Mouse (Mus musculus) heart, adult 18-20 months (tissue): Measurements from ENCODE around the gene Sbno1. TPM values are rescaled to one million over a fixed set of nuclear protein-coding genes. Genes with fewer than 3 reads are reported as not detected.
"Not testable (repeated sequence)": the region's sequence is repeated elsewhere in the genome, so short reads cannot be mapped to it uniquely, and the experiment has no call there.

Experiments used
- DNase-seq, 2 experiments: peaks; one replicate each; pipeline ENCODE4 v3.0.0; 2021 to 2022; ENCODE audit warnings: mixed read lengths in 1 of 2
- long read RNA-seq, 2 experiments: library from polyadenylated mRNA; stranded (forward); transcript quantifications; one replicate each; pipeline ENCODE4 v2.0.0; 2021
- total RNA-seq, 2 experiments: library from RNA; stranded (reverse); gene quantifications; 2 replicates each; pipeline ENCODE4 v1.2.3; 2021

The Sbno1 gene
- total RNA-seq, result 10 to 100 TPM; 61.1 to 66.0 TPM
- long read RNA-seq, experiment 1, full-length matches to known transcripts, result 2 of 12 reads
- long read RNA-seq, experiment 1, partial matches to known transcripts, result 4 of 12 reads
- long read RNA-seq, experiment 1, other reads (novel, unspliced or antisense), result 6 of 12 reads
- long read RNA-seq, experiment 2, partial matches to known transcripts, result 1 of 4 reads
- long read RNA-seq, experiment 2, other reads (novel, unspliced or antisense), result 3 of 4 reads

DNA sequence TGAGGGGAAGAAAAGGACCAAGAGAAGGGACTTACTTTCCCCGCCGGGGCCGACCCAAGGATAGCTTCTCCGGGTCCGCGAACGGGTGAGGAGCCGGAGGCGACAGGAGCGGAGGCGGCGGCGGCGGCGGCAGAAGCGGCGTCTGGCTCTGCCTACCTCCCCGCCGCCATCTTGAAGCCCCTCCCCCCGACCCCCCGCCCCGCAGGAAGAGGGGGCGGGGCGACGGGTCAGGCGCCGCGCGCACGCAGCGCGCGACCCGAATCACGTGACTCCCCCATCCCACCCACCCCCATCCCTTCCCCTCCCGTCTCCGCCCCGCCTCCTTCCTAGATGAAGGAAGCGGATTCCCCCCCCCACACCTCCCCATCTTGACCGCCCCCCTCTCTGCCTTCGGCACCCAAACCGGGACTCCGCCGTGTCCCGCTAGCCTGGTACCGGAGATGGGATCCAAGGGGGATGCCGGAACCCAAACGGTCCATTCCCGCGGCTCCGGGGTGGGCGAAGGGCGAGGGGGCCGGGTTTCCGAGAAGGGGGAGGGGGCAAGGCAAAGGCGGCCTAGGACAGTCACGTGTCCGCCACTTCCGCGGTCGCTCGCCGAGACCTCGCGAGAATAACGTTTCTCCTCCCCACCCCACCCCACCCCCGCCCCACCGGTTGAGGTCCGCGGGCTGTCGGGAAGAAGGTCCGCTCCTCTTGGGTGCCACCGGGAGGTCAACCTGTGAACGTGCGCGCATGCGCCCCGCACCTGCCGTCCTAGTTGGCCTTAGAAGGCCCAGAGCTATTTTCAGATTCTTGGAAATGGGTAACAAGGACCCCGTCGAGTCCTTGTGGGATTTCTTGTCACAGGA lies at the start of gene Sbno1:
TSS of gene Sbno1 (minus strand) at position 590 of the 848 bp plus-strand sequence.
- DNase-seq, result peak; percentile 94 to 95

- DNase-seq, result no peak
These were observed 44.9 kb upstream of the Sbno1 start for GRCm38 (mm10) chr5:124470591-124471171.

- DNase-seq, result no peak
These were observed 43.7 kb upstream of the Sbno1 start for GRCm38 (mm10) chr5:124469486-124469885.

- no peak for DNase-seq
These were observed 42.6 kb upstream of the Sbno1 start for GRCm38 (mm10) chr5:124468365-124468764.

GRCm38 (mm10) chr5:124467766-124468165 lies 42.0 kb upstream of the Sbno1 start:
- no peak for DNase-seq

GRCm38 (mm10) chr5:124464905-124465304 lies 39.1 kb upstream of the Sbno1 start:
- DNase-seq, result no peak

- DNase-seq, result no peak
These were observed 37.7 kb upstream of the Sbno1 start for GRCm38 (mm10) chr5:124463462-124463861.

- no peak for DNase-seq
These were observed 36.7 kb upstream of the Sbno1 start for GRCm38 (mm10) chr5:124462297-124463025.

DNA sequence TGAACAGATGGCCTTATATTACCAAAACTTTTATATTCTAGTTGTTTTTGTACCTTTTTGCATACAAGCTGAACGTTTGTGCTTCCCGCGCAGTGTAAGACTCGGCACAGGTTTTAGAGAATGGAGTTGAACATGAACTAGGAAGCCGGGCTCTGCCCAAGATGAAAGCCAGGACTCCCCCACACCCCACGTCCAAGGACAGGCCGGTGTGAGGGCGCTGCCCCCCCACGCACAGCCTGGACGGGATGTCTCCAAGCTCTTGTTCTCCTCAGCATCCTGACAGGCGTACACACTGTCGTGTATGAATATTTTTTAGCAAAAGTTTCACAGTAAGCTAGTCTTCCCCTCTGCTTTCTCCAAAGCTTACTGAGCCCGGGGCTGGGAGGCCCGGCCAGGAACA lies 35.1 kb upstream of the Sbno1 start:
- DNase-seq, result not testable (repeated sequence)

DNA sequence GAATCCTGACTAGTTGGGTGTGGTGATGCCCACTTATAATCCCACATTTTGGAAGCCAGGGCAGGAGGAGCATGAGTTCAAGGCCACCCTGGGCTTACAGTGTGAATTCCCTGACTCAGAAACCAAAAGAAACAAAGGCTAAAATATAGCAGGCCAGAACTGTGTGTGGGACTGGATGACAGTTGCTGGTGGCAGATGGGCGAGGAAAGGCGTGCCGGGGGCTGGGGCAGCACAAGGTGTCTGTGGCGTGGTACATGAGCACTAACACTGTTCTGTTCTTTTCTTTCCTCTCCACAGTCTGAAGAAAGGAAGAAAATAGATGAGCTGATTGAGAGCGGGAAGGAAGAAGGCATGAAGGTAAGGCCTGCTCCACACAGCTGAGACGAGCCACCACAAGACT lies 31.0 kb upstream of the Sbno1 start:
- no peak for DNase-seq

GRCm38 (mm10) chr5:124454082-124454419 lies 28.2 kb upstream of the Sbno1 start:
- DNase-seq, result no peak

GRCm38 (mm10) chr5:124453339-124454081 lies 27.7 kb upstream of the Sbno1 start:
- DNase-seq, result peak in 1 of 2 experiments; percentile 41

DNA sequence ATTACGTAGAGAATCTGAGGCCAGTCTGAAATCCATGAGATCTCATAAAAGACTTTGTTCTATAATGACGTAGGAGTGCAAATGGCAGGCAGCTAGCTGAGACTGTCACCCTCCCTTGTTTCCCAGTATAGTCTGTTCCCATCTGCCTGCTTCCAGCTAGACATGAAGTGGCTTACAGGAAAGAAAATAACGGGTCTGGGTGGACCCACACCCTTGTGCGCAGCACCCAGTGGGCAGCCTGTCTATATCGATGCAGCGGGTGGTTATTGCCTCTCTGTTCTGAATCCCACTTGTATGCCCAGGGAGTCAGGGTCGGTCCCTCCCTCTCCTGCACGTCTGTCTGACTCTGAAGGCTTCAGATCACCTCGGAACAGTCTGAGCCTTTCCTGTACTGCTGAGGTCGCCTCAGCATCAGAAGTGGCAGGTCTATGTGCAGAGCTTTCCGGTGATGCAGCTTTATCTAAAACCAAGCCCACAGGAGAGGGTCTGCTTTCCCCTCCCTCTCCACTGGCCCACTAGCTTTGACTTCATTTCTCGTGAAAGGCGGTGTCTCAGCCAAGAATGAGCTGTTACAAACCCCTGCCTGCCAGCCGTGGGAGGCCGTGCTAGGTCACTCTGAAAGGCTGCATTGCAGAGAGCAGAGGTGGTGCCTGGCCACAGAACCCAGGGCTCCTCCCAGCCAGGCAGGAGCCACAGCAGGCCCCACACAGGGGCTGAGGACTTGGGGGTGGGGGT lies 26.9 kb upstream of the Sbno1 start:
- peak; percentile 36 to 39 for DNase-seq

DNA sequence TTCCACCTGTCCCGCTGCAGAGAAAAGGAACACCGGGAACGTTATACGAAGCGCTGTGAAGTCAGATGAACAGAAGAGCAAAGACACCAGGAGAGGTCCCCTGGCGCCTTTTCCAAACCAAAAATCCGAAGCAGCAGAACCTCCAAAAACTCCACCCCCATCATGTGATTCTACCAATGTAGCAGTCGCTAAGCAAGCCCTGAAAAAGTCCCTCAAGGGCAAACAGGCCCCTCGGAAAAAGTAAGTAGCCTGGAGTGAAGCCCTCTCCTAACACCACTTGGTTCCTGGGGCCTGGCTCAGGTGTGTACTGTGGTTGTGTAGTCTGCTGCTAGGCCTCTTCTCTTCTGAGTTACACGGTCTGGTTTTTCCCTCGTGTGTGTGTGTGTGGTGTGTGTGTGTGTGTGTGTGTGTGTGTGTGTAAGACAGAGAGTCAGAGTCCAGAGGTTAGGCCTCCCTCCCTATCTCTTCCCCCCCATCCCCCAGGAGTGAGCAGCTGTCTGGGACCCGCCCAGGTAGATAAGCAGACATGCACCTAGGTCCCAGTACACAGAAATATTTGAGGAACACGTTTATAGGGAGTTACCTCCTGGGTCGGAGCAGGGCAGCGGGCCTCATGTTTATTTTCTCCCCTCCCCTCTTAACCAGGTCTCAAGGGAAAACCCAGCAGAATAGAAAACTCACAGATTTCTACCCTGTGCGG lies 25.0 kb upstream of the Sbno1 start:
- DNase-seq, result peak in 1 of 2 experiments; percentile 60

GRCm38 (mm10) chr5:124450051-124450450 lies 24.2 kb upstream of the Sbno1 start:
- DNase-seq, result peak in 1 of 2 experiments; percentile 70

DNA sequence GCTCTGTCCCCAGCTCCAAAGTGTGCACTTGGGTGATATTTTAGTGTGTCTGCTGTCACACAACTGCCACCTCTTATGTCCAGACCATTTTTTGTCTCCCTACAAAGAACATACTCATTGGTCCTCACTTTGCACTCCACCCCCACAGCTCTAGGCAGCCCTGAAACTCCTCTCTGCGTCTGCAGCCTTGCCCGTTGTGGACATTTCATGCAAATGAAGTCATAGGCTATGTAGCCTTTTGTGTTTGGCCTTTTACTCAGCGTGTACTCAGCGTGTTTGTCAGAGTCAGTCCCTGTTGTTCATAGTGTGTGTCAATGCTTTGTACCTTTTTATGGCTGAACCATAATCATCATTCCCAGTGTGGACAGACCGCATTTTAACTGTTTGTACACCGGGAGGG lies 23.7 kb upstream of the Sbno1 start:
- peak; percentile 45 to 52 for DNase-seq

GRCm38 (mm10) chr5:124446301-124446881 lies 20.6 kb upstream of the Sbno1 start:
- peak; percentile 74 to 88 for DNase-seq

- DNase-seq, result peak; percentile 55 to 70
These were observed 20.0 kb upstream of the Sbno1 start for GRCm38 (mm10) chr5:124445621-124446293.
